Mouse (Mus musculus): ENCODE measurements around the gene Hectd1. TPM values are rescaled to one million over a fixed set of nuclear protein-coding genes. Genes with fewer than 3 reads are reported as not detected.

The Hectd1 gene
- total and polyA plus RNA-seq, 2 experiments from 2014 or later = 27.6 to 93.6 TPM

GRCm38 (mm10) chr12:51865061-51865789 is 35.9 kb upstream of the Hectd1 start:
- H3K9ac ChIP-seq = no peak overlapping the region
- H3K4me3 ChIP-seq (ENCODE audit: low read depth, low read length) = no peak overlapping the region
- H3K9me3 ChIP-seq (ENCODE audit: low read length) = no peaks in the 10 kb centered on the region
- H3K4me1 ChIP-seq (ENCODE audit: insufficient read depth) = 0 out of 2 replicates have a peak, but pooled peaks cover 4% of the 10 kb centered on the region
- 33% methylated on average over 9 of the region's 9 CpGs for WGBS
- DNase-seq = no peak
- TF ChIP-seq CTCF (IDR thresholded peaks at IDR 0.05; ENCODE audit: low read depth) = no peak
- peak; percentile 26 for ATAC-seq
- H3K27me3 ChIP-seq (ENCODE audit: insufficient read depth, low read length) = no peaks in the 10 kb centered on the region
- H3K27ac ChIP-seq (ENCODE audit: low read depth, low read length) = peak overlapping the region; percentile 70
- H3K4me2 ChIP-seq (ENCODE audit: low read depth) = no peak overlapping the region
- H3K36me3 ChIP-seq (ENCODE audit: insufficient read depth) = no peaks in the 10 kb centered on the region

DNA sequence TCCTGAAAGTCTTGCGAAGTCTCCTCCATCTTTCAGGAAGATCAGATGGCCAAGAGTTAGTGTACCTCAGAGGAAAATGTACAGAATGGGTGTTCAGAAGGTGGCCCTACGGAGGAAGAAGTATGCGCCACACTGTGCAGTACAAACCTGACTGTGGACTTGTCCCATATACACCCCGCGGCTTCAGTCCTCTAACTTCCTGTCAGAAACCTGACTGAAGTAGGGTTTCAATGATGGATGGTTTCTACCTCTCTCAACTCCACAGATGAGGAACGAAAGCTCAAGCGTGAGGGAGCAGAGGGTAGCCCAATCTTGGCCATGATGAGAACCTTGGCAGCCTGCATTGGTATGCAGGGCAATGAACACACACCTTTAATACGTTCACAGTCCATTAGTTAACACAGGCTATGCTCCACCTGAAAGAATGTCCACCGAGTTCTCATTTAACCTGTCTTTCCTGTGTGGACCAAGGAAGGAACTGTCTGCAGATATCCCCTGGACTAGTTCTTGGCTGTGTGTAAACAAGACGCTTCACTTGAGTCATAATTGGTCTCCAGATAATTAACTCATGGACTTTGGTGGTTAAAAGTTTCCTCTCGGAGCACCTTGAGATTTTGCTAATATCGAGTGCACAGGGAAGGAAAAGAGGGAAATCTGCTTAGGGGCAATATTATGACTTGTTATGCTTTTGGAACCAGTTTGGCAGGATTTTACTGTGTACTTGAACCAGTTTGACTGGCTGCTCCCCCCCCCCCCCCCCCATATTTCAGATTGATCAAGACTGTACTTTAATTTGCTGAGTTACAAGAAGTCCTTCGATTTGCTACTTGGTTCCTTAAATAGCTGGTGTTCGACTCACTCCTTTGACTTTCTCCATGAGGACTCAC is 34.0 kb upstream of the Hectd1 start:
- no peak overlapping the region for H3K4me3 ChIP-seq (ENCODE audit: low read depth, low read length)
- ATAC-seq = no peak
- H3K27ac ChIP-seq (ENCODE audit: low read depth, low read length) = no peak overlapping the region
- no peak for DNase-seq
- no peaks in the 10 kb centered on the region for H3K27me3 ChIP-seq (ENCODE audit: insufficient read depth, low read length)
- no peaks in the 10 kb centered on the region for H3K9me3 ChIP-seq (ENCODE audit: low read length)
- no peak for TF ChIP-seq CTCF (IDR thresholded peaks at IDR 0.05; ENCODE audit: low read depth)
- H3K4me2 ChIP-seq (ENCODE audit: low read depth) = no peak overlapping the region
- 0 out of 2 replicates have a peak, but pooled peaks cover 4% of the 10 kb centered on the region for H3K4me1 ChIP-seq (ENCODE audit: insufficient read depth)
- 92% methylated on average over 14 of the region's 14 CpGs for WGBS
- H3K9ac ChIP-seq = no peak overlapping the region
- H3K36me3 ChIP-seq (ENCODE audit: insufficient read depth) = no peaks in the 10 kb centered on the region

DNA sequence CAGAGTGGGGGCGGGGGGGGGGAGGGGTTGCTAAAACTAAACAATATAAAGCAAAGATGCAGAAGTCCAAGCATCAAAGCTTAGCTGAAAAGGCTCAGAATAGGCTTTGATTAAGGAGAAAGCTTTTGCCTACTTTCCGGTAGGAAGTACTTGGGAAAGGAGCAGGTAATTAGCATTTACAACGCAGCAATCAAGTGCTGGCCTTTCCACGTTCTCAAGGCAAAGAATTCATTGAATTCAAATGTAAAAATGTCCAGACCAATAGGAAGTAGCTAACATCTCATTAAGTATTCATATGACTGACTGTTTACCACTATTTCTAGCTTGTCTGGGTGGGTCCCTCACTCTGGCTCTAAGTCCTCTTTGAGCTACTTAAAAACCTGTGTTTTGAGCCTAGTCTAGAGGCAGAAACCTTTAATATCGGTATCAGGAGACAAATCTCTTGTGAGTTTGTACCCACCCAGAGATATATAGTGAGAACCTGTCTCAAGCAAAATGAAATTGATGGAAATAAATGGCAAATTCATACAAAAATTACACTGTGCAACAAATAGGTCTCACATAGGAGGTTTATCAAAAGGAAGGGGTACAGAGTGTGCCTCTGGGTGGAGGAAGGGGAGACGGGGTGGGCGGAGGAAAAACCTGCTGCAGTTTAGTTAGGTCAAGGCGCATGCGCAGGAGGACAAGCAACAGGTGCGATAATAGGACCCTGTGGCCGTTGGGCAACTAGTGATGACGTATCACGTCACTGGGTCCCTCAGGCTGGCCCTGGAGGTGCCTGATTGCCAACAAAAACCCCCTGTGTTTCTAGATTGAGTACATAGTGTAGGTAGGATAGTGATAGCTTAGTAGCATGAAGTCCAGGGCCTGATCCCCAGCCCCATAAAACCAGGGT is 29.0 kb upstream of the Hectd1 start:
- Histone ChIP-seq H3K9me3 (ENCODE audit: low read length) (no peaks in the 10 kb centered on the region), H3K4me2 (ENCODE audit: low read depth) (no peak overlapping the region), H3K36me3 (ENCODE audit: insufficient read depth) (no peaks in the 10 kb centered on the region), H3K4me1 (ENCODE audit: insufficient read depth) (no peaks in the 10 kb centered on the region), H3K4me3 (ENCODE audit: low read depth, low read length) (no peak overlapping the region), H3K27ac (ENCODE audit: low read depth, low read length) (no peak overlapping the region), H3K27me3 (ENCODE audit: insufficient read depth, low read length) (no peaks in the 10 kb centered on the region), H3K9ac (no peak overlapping the region)
- ATAC-seq (no peak), DNase-seq (no peak)
- TF ChIP-seq CTCF (IDR thresholded peaks at IDR 0.05; ENCODE audit: low read depth) = no peak
- WGBS = 61% methylated on average over 13 of the region's 13 CpGs

GRCm38 (mm10) chr12:51856768-51857295 is 27.5 kb upstream of the Hectd1 start:
- no peak for TF ChIP-seq CTCF (IDR thresholded peaks at IDR 0.05; ENCODE audit: low read depth)
- H3K27me3 ChIP-seq (ENCODE audit: insufficient read depth, low read length) = no peaks in the 10 kb centered on the region
- H3K9ac ChIP-seq = no peak overlapping the region

DNA sequence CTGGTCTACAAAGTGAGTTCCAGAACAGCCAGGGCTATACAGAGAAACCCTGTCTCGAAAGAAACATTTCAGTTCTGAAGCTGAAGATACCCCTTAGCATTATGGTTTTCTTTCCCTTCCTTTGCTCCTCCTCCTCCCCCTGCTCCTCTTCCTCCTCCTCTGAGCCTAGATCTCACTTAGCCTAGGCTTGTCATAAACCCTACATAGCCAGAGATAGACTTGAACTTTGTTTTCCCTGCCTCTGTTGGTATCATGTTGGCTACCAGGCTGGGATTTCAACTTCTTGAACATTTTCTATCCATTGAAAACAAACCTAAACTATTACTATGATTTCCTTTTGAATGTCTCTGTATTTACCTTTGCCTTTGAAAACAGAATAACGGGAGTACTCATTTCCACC is 26.5 kb upstream of the Hectd1 start:
- TF ChIP-seq CTCF (IDR thresholded peaks at IDR 0.05; ENCODE audit: low read depth) = no peak
- Histone ChIP-seq H3K4me2 (ENCODE audit: low read depth) (no peak overlapping the region), H3K27me3 (ENCODE audit: insufficient read depth, low read length) (no peaks in the 10 kb centered on the region), H3K9ac (no peak overlapping the region), H3K4me1 (ENCODE audit: insufficient read depth) (no peaks in the 10 kb centered on the region), H3K27ac (ENCODE audit: low read depth, low read length) (no peak overlapping the region), H3K36me3 (ENCODE audit: insufficient read depth) (no peaks in the 10 kb centered on the region), H3K4me3 (ENCODE audit: low read depth, low read length) (no peak overlapping the region), H3K9me3 (ENCODE audit: low read length) (no peaks in the 10 kb centered on the region)
- WGBS = 94% methylated on average over 2 of the region's 2 CpGs
- no peak for ATAC-seq
- DNase-seq = no peak

More at GRCm38 (mm10) chr12:51856768-51857295, 27.5 kb upstream of the Hectd1 start:
- H3K4me2 ChIP-seq (ENCODE audit: low read depth) = no peak overlapping the region
- H3K27ac ChIP-seq (ENCODE audit: low read depth, low read length) = no peak overlapping the region
- H3K4me1 ChIP-seq (ENCODE audit: insufficient read depth) = no peaks in the 10 kb centered on the region
- ATAC-seq = no peak
- DNase-seq = no peak
- H3K9me3 ChIP-seq (ENCODE audit: low read length) = no peaks in the 10 kb centered on the region
- no peaks in the 10 kb centered on the region for H3K36me3 ChIP-seq (ENCODE audit: insufficient read depth)
- 93% methylated on average over 8 of the region's 8 CpGs for WGBS
- no peak overlapping the region for H3K4me3 ChIP-seq (ENCODE audit: low read depth, low read length)

- H3K9ac ChIP-seq = no peak overlapping the region
- DNase-seq (no peak), ATAC-seq (no peak)
- TF ChIP-seq CTCF (IDR thresholded peaks at IDR 0.05; ENCODE audit: low read depth) = no peak
- no peaks in the 10 kb centered on the region for H3K9me3 ChIP-seq (ENCODE audit: low read length)
- no peak overlapping the region for H3K4me3 ChIP-seq (ENCODE audit: low read depth, low read length)
- no peak overlapping the region for H3K4me2 ChIP-seq (ENCODE audit: low read depth)
- no peaks in the 10 kb centered on the region for H3K27me3 ChIP-seq (ENCODE audit: insufficient read depth, low read length)
- H3K4me1 ChIP-seq (ENCODE audit: insufficient read depth) = no peaks in the 10 kb centered on the region
- H3K27ac ChIP-seq (ENCODE audit: low read depth, low read length) = no peak overlapping the region
- 77% methylated on average over 7 of the region's 7 CpGs for WGBS
- H3K36me3 ChIP-seq (ENCODE audit: insufficient read depth) = no peaks in the 10 kb centered on the region
Measured at GRCm38 (mm10) chr12:51855453-51855852, 26.1 kb upstream of the Hectd1 start.

All from forebrain, postnatal 0 days (tissue).